Mouse (Mus musculus) limb, embryonic 14.5 days (tissue): Measurements from ENCODE around the gene Mtif3. TPM values are rescaled to one million over a fixed set of nuclear protein-coding genes. Genes with fewer than 3 reads are reported as not detected.
"Not testable (repeated sequence)": the region's sequence is repeated elsewhere in the genome, so short reads cannot be mapped to it uniquely, and the experiment has no call there.

Experiments
- ATAC-seq: fragments of 200-750 bp; cut with Nextera tagmentation; 2 replicates; pipeline ENCODE4 v1.8.0; 2017; ENCODE audit warnings: low read depth, moderate number of reproducible peaks, moderate TSS enrichment; ENCODE audit not compliant: low FRiP score
- DNase-seq: peaks from one replicate; pipeline ENCODE4 v3.0.0-alpha.2; 2015; ENCODE audit warnings: low spot score
- H3K27ac ChIP-seq: fragments of 300-500 bp; sonication (generic); replicated peaks from 2 replicates; pipeline ENCODE4 v1.5.1; 2014; ENCODE audit warnings: low read depth, mild to moderate bottlenecking, low read length, moderate library complexity, mixed read lengths
- H3K27me3 ChIP-seq: fragments of 300-500 bp; sonication (generic); 2 replicates; pipeline ENCODE4 v1.6.1; 2014; ENCODE audit warnings: low read length, mixed read lengths; ENCODE audit not compliant: control insufficient read depth, insufficient read depth
- H3K36me3 ChIP-seq: fragments of 300-500 bp; sonication (generic); 2 replicates; pipeline ENCODE4 v1.6.1; 2014; ENCODE audit warnings: mild to moderate bottlenecking, low read length, moderate library complexity, mixed read lengths; ENCODE audit not compliant: control insufficient read depth, insufficient read depth
- H3K4me1 ChIP-seq: fragments of 300-500 bp; sonication (generic); 2 replicates; pipeline ENCODE4 v1.6.1; 2014; ENCODE audit warnings: antibody characterized with exemption, low read length, mixed read lengths; ENCODE audit not compliant: control insufficient read depth, insufficient read depth
- H3K4me2 ChIP-seq: fragments of 300-500 bp; sonication (generic); replicated peaks from 2 replicates; pipeline ENCODE4 v1.6.1; 2014; ENCODE audit warnings: low read depth, mild to moderate bottlenecking, low read length, moderate library complexity; ENCODE audit not compliant: severe bottlenecking
- H3K4me3 ChIP-seq: fragments of 300-500 bp; sonication (generic); replicated peaks from 2 replicates; pipeline ENCODE4 v1.5.1; 2014; ENCODE audit warnings: low read length
- H3K9ac ChIP-seq: fragments of 300-500 bp; sonication (generic); 2 replicates; pipeline ENCODE4 v1.6.1; 2014; ENCODE audit warnings: mild to moderate bottlenecking, low read depth, low read length, moderate library complexity; ENCODE audit not compliant: severe bottlenecking
- H3K9me3 ChIP-seq: fragments of 300-500 bp; sonication (generic); 2 replicates; pipeline ENCODE4 v1.6.1; 2016; ENCODE audit warnings: low read length; ENCODE audit not compliant: control insufficient read depth
- POLR2A ChIP-seq: fragments of 200-500 bp; IDR thresholded peaks from 2 replicates; pipeline ENCODE4 v1.8.0; 2012; ENCODE audit warnings: inconsistent platforms, mild to moderate bottlenecking, moderate library complexity, borderline replicate concordance; ENCODE audit not compliant: insufficient read depth, insufficient read length; ENCODE audit errors: extremely low read depth
- WGBS: fragments of 180-500 bp; shearing (Covaris S2); extraction: QIAGEN DNeasy Blood & Tissue Kit; methylation state at CpG from one replicate; pipeline ENCODE4 v1.1.7; 2014; 5-methylcytosine and 5-hydroxymethylcytosine counted together
- polyA plus RNA-seq, 2 experiments: library from polyadenylated mRNA; depleted of rRNA in 1 of 2; stranded (reverse) in 1 of 2; unstranded in 1 of 2; fragments of >200 nt; fragmentation: Nextera tagmentation in 1 of 2; extraction: Ambion mirVana in 1 of 2; gene quantifications; 2 replicates each; pipeline versions ENCODE4 v1.2.1 to v1.2.3; 2012 to 2014

The Mtif3 gene
- polyA plus RNA-seq, 2 experiments = 14.5 to 24.8 TPM

GRCm38 (mm10) chr5:146944568-146944967, 19.0 kb downstream of the Mtif3 start:
- no peak for ATAC-seq
- DNase-seq = no peak
- Histone ChIP-seq H3K4me1 (0 out of 2 replicates have a peak, but pooled peaks cover 5% of the 10 kb centered on the region), H3K4me3 (no peak overlapping the region), H3K27me3 (no peaks in the 10 kb centered on the region), H3K4me2 (no peak overlapping the region), H3K27ac (no peak overlapping the region), H3K9me3 (no peaks in the 10 kb centered on the region), H3K36me3 (no peaks in the 10 kb centered on the region), H3K9ac (no peak overlapping the region)
- WGBS = 98% methylated on average over 2 of the region's 2 CpGs
- TF ChIP-seq POLR2A = no peak

GRCm38 (mm10) chr5:146942965-146943364, 20.6 kb downstream of the Mtif3 start:
- TF ChIP-seq POLR2A = no peak
- H3K9ac ChIP-seq = no peak overlapping the region
- DNase-seq (no peak), ATAC-seq (no peak)
- no peak overlapping the region for H3K27ac ChIP-seq
- H3K4me1 ChIP-seq = no peaks in the 10 kb centered on the region
- no peaks in the 10 kb centered on the region for H3K36me3 ChIP-seq
- no peaks in the 10 kb centered on the region for H3K27me3 ChIP-seq
- H3K4me3 ChIP-seq = no peak overlapping the region
- 41% methylated on average over 15 of the region's 15 CpGs for WGBS
- H3K9me3 ChIP-seq = no peaks in the 10 kb centered on the region
- H3K4me2 ChIP-seq = no peak overlapping the region

- not testable (repeated sequence) for H3K4me3 ChIP-seq, H3K36me3 ChIP-seq, H3K4me1 ChIP-seq, H3K4me2 ChIP-seq, DNase-seq, H3K27me3 ChIP-seq, H3K9ac ChIP-seq, H3K9me3 ChIP-seq, H3K27ac ChIP-seq, ATAC-seq
- 29% methylated on average over 2 of the region's 2 CpGs for WGBS
Measured at GRCm38 (mm10) chr5:146941939-146942338, 21.7 kb downstream of the Mtif3 start.

GRCm38 (mm10) chr5:146940219-146940618, 23.4 kb downstream of the Mtif3 start:
- DNase-seq (peak; percentile 60), ATAC-seq (no peak)
- Histone ChIP-seq H3K4me1 (no peaks in the 10 kb centered on the region), H3K4me2 (no peak overlapping the region), H3K9ac (no peak overlapping the region), H3K9me3 (no peaks in the 10 kb centered on the region), H3K36me3 (no peaks in the 10 kb centered on the region), H3K4me3 (no peak overlapping the region), H3K27me3 (no peaks in the 10 kb centered on the region), H3K27ac (no peak overlapping the region)
- WGBS = 21% methylated on average over 7 of the region's 7 CpGs
- no peak for TF ChIP-seq POLR2A

- no peak for ATAC-seq
- WGBS = 83% methylated on average over 16 of the region's 16 CpGs
- no peak for TF ChIP-seq POLR2A
Measured at GRCm38 (mm10) chr5:146939109-146939796, 24.3 kb downstream of the Mtif3 start.

More at GRCm38 (mm10) chr5:146939109-146939796, 24.3 kb downstream of the Mtif3 start:
- Histone ChIP-seq H3K9me3 (no peaks in the 10 kb centered on the region), H3K27me3 (no peaks in the 10 kb centered on the region), H3K9ac (no peak overlapping the region), H3K36me3 (no peaks in the 10 kb centered on the region), H3K27ac (no peak overlapping the region), H3K4me2 (no peak overlapping the region), H3K4me1 (no peaks in the 10 kb centered on the region), H3K4me3 (no peak overlapping the region)
- DNase-seq = no peak
